Mouse (Mus musculus): ENCODE data around the gene Rasal2.
"Not testable (repeated sequence)": the region's sequence is repeated elsewhere in the genome, so short reads cannot be mapped to it uniquely, and the experiment has no call there.

The Rasal2 gene

DNA sequence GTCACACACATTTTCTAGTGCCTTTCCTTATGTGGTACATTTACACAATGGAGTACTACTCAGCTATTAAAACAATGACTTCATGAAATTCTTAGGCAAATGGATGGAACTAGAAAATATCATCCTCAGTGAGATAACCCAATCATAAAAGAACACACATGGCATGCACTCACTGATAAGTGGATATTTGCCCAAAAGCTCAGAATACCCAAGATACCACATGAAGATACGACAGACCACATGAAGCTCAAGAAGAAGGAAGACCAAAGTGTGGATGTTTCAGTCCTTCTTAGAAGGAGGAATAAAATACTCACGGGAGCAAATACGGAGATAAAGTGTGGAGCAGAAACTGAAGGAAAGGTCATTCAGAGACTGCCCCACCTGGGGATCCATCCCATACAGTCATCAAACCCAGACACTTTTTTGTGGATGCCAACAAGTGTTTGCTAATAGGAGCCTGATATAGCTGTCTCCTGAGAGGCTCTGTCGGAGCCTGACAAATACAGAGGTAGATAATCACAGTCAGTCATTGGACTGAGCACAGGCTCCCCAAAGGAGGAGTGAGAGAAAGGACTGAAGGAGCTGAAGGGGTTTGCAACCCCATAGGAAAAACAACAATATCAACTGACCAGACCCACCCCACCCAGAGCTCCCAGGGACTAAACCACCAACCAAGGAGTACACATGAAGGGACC, 175.6 kb downstream of the Rasal2 start:
- not testable (repeated sequence) for DNase-seq

GRCm38 (mm10) chr1:157233451-157233850, 178.9 kb downstream of the Rasal2 start:
- DNase-seq = no peak

- no peak for DNase-seq
These were observed 180.0 kb downstream of the Rasal2 start for GRCm38 (mm10) chr1:157232372-157232771.

GRCm38 (mm10) chr1:157231016-157231415, 181.4 kb downstream of the Rasal2 start:
- no peak for DNase-seq

DNA sequence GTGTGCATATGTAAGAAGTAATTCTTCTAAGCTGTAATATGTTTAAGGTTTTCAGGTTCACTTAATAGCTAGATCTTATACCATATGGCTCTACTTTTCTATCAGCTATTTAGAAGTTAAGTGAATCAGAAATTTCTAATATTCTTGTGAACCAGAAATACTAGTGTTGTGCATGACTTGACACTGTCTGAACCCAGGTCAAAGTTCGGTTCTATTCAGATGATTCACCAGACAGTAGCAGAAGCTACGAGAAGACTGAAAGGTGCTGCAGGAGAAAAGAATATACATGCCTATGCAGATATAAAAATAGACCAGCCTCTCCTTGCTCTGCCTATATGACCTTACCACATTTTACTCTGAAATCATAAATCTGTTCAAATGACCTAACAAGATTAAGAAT, 182.0 kb downstream of the Rasal2 start:
- no peak for DNase-seq

GRCm38 (mm10) chr1:157225013-157225412, 187.4 kb downstream of the Rasal2 start:
- DNase-seq = no peak

GRCm38 (mm10) chr1:157220910-157221309, 191.5 kb downstream of the Rasal2 start:
- DNase-seq = no peak

DNA sequence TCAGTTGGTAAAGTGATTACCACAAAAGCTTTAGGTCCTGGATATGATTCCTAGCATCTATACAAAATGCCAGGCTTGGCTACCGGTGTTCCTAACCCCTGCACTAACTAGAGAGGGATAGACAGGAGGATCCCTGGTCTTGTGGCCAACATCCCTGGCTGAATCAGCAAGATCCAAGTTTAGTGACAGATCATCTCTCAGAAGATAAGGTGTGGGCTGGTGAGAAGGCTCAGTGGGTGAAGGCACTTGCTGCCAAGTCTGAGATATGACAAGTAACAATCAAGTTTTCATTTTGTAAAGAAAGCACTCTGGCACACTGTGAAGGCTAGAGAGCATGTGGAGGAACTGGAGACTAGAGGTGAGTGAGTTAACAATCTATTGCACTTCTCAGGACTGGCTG, 191.9 kb downstream of the Rasal2 start:
- DNase-seq = no peak

GRCm38 (mm10) chr1:157208754-157209153, 203.6 kb downstream of the Rasal2 start:
- DNase-seq = no peak

DNA sequence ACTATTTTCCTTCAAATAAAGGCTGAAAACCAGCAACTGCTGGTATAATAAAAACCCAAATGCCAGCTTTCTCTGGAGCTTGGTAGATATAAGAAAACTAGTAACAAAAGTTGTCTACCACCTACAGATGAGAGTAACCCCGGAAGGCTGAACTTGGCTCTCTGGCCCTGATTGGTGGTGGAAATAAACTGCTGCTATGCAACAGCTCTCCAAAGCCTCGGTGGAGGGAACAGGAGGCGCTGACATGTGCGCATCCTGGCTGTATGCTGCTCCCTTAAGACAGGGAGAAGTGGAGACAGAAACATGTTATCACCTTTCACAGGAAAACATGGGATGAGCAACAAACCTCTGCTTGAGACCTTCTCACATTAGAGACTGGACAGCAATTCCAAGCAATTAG, 206.7 kb downstream of the Rasal2 start:
- no peak for DNase-seq

GRCm38 (mm10) chr1:157183043-157183442, 229.4 kb downstream of the Rasal2 start:
- no peak for DNase-seq

- DNase-seq = no peak
These were observed 230.0 kb downstream of the Rasal2 start for GRCm38 (mm10) chr1:157182431-157182830.

DNA sequence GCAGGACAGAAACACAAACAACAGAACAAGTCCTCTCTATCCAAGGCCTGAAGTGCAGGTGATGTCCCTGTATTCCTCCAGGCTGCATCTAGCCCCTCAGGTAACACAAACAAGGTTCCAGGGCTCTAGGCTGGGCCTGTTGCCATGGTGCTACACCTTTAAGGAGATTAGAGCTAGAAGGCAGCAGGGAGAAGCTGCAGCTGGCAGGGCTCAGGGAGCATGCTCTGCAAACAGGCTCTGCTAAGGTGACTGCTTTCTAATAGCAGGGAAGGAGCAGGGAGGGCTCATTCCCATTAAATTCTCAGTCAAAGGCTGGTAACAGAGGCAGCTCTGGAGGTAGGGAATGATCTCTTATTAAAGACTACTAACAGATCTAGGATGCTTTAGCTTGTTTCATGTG, 231.3 kb downstream of the Rasal2 start:
- no peak for DNase-seq

DNA sequence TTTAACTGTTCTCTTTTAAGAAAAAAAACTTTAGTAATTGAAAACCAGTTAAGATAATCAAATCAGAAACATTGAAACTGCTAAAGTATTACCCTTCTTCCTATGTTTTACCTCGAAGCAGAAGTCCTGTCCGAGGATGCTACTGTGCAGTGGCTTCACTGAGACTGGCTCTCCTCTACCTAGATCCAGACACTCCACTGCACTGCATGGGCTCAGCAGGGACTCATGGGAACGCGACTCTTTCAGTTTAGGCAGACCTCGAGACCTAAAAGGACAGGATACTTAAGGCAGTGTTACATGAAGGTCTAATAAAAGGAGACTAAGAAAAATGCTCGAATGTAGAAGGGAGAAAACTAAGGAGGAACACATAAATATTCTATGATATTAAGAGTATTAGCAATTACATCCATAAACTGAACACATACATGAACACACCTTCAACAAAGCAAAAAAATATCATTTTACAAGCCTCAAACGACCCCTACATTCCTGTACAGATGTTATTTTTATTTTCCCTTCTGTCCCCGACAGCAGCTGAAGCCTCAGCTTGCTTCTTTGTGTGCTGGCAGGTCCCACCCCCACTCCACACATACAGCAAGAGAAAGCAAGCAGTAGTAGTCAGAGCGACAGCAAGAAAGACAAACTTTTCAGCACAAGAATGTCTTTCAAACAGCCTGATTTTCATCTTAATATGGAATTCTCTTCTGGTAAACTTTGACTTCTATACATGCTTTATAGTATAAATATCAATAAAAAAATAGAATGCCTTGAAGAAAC, 233.2 kb downstream of the Rasal2 start:
- DNase-seq = no peak

- DNase-seq = no peak
These were observed 243.1 kb downstream of the Rasal2 start for GRCm38 (mm10) chr1:157169292-157169691.

DNA sequence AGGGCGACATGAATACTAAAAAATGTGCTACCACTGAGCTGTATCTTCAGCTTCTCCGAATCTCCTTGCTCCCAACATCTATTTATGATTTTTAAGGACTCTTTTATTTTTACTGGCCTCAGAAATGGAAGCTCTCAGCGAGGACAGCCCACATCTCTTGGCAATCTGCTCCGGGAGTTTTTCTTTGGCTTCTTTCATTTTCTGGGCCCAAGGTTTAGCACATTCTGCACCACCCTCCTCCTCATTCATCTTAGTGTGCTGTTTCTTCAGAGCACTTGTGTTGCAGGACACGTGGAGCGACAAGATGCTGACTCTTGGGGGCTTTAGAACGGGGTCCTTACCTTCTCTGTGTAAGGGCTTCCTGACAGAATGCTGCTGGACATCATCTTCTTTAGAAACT, 243.5 kb downstream of the Rasal2 start:
- DNase-seq = no peak

DNA sequence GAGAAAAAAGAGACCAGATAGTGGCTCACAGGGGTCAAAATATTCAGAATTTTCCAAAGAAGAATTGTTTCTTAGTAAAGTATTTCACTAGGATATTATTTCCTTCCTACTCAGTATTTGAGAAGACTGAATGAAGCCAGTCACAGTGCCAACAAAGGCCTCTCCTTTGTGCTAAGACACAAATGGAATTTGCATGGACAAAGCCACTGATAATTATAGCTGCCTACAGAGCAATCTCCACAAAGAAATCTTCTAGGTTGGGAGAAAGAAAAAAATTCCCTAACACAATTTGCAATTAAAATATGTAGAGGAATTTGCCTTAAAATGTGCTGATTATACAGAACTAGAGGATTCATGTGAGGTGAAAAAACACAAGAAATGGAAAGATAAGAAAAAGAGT, 258.6 kb downstream of the Rasal2 start:
- DNase-seq = no peak

DNA sequence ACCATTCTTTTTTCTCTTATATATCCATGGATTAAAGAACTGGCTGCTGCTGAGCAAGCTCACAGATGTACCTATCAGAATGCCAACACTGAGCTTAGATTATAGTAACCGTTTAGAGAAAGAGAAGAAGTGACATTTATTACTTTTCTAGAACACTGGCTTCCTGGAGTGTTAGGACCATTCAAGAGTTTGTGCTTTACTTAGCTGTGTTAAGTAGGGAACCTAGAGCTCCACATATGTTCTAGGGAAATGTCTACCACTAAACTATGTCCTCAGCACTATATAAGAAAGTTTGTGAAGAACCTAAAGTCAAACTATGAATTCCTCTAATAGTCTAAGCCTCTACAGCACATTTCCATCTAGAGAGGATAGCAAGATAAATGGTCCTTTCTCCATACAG, 262.3 kb downstream of the Rasal2 start:
- no peak for DNase-seq

- DNase-seq = no peak
These were observed 267.8 kb downstream of the Rasal2 start for GRCm38 (mm10) chr1:157144621-157145020.

GRCm38 (mm10) chr1:157143326-157143932, 269.0 kb downstream of the Rasal2 start:
- no peak for DNase-seq

- DNase-seq = no peak
These were observed 271.4 kb downstream of the Rasal2 start for GRCm38 (mm10) chr1:157141014-157141413.

DNA sequence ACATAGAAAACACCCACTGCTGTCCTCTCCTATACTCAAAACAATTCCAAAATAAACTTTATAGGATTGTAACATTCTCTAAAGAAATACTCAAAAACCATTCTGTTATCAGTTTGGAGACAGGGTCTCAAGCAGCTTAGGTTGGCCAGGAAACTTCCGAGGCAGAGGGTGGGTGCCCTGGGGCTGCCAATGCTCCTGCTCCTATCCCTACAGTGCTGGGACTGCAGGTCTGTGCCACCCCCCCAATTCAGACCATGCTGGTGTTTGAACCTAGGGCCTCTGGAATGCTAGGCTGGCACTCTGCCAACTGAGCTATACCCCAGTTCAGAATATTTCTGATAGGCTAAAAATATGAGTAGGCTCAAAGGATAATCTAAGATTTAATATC, 274.5 kb downstream of the Rasal2 start:
- no peak for DNase-seq

DNA sequence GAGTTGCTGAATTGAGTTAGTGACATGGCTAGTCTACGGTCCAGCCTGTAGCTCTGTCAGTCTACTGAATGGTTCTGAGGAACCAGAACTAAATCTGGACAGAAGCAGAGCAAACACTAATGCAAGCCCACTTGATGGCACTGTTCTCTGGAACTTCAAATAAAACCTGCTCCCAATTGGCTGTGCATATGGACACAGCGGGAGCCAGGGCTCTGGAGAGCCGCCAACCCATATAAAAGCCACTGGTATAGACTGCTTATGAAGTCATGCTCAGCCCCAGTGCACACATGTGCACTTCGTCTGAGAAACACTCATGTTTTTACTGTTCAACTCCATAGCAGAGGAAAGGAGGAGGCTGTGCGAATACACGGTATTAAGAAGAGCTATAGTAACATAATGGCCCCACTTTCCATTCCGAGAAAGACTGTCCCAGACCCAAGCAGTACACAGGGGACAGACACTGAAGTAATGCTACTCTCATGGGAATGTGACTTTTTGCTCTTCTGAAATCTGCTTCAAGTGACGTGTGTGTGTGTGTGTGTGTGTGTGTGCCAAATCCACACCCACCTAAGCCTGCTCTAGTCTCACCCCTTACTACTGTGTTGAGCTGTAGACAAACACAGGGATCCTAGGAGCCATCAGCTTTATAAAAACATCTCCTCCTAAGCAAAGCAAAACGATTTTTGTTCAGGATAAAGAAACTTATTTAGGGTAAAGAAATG, 275.1 kb downstream of the Rasal2 start:
- no peak for DNase-seq

All from thymus, adult 18-20 months (tissue).